Mouse (Mus musculus): ENCODE results near the gene Miga1.

DNA sequence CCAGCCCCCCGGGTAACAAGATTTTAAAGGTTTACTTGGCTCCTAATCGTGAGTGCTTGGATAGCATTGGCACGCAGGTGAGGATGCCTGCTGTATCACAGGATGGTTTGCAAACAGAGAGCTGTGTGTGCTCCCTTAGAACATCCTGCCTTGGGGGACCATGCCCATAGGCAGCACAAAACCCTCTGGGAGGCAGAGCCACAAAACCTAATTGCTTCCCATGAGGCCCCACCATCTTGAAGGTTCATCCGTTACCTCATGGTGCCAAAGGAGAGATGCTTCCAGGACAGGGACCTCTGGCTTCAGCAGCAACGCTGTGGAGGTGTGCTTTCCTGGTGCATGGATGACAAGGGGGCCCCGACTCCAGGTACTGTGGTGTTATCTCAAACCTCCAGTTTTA, 68.3 kb downstream of the Miga1 start:
- TF ChIP-seq CTCF (IDR thresholded peaks at IDR 0.05; ENCODE audit: borderline replicate concordance, extremely low read depth, insufficient read depth, insufficient read length) (no peak), POLR2A (IDR thresholded peaks at IDR 0.05; ENCODE audit: borderline replicate concordance, extremely low read depth, insufficient read depth, insufficient read length, poor library complexity, severe bottlenecking) (no peak)

Measured in brain, embryonic 14.5 days (tissue).